Mouse (Mus musculus) neural tube, embryonic 14.5 days (tissue): ENCODE measurements at regions not wholly inside any gene's neighbourhood (a gene's known extent, or its start where the extent isn't known, plus 50 kb on each side); places are given as distances from the start of the nearest gene placed in this dataset.

Experiments used
- ATAC-seq: fragments of 200-750 bp; cut with Nextera tagmentation; 2 replicates; pipeline ENCODE4 v1.8.0; 2017; ENCODE audit warnings: low read depth, mild to moderate bottlenecking, moderate TSS enrichment, moderate library complexity
- H3K27ac ChIP-seq: fragments of 300-500 bp; sonication (generic); 2 replicates; pipeline ENCODE4 v1.5.1; 2014; ENCODE audit warnings: low read depth, mild to moderate bottlenecking, control low read depth, low read length, moderate library complexity, mixed read lengths
- H3K27me3 ChIP-seq: fragments of 300-500 bp; sonication (generic); 2 replicates; pipeline ENCODE4 v1.6.1; 2014; ENCODE audit warnings: low read length; ENCODE audit not compliant: control insufficient read depth, insufficient read depth
- H3K36me3 ChIP-seq: fragments of 300-500 bp; sonication (generic); 2 replicates; pipeline ENCODE4 v1.6.1; 2014; ENCODE audit warnings: low read length, mixed read lengths; ENCODE audit not compliant: control insufficient read depth, insufficient read depth
- H3K4me1 ChIP-seq: fragments of 300-500 bp; sonication (generic); 2 replicates; pipeline ENCODE4 v1.6.1; 2014; ENCODE audit warnings: low read length; ENCODE audit not compliant: control insufficient read depth, insufficient read depth
- H3K4me2 ChIP-seq: fragments of 300-500 bp; sonication (generic); 2 replicates; pipeline ENCODE4 v1.6.1; 2014; ENCODE audit warnings: mild to moderate bottlenecking, low read depth, low read length, control low read depth
- H3K4me3 ChIP-seq: fragments of 300-500 bp; sonication (generic); 2 replicates; pipeline ENCODE4 v1.5.1; 2014; ENCODE audit warnings: low read depth, low read length, control low read depth, mixed read lengths
- H3K9ac ChIP-seq: fragments of 300-500 bp; sonication (generic); replicated peaks from 2 replicates; pipeline ENCODE4 v1.6.1; 2014; ENCODE audit warnings: low read depth, mild to moderate bottlenecking, control low read depth, low read length, mixed read lengths
- H3K9me3 ChIP-seq: fragments of 300-500 bp; sonication (generic); 2 replicates; pipeline ENCODE4 v1.6.1; 2016; ENCODE audit warnings: low read length; ENCODE audit not compliant: control insufficient read depth
- WGBS: fragments of 180-500 bp; shearing (Covaris S2); extraction: QIAGEN DNeasy Blood & Tissue Kit; methylation state at CpG from one replicate; pipeline ENCODE4 v1.1.7; 2014; 5-methylcytosine and 5-hydroxymethylcytosine counted together

- H3K9ac ChIP-seq: no peak overlapping the region
- no peaks in the 10 kb centered on the region for H3K36me3 ChIP-seq
- WGBS: 91% methylated on average over 4 of the region's 4 CpGs
- no peaks in the 10 kb centered on the region for H3K27me3 ChIP-seq
- no peak overlapping the region for H3K4me2 ChIP-seq
- H3K9me3 ChIP-seq: no peaks in the 10 kb centered on the region
- no peaks in the 10 kb centered on the region for H3K4me1 ChIP-seq
- ATAC-seq: no peak
- no peak overlapping the region for H3K27ac ChIP-seq
- H3K4me3 ChIP-seq: no peak overlapping the region
These were observed 272.7 kb upstream of the Bmp2 start for GRCm38 (mm10) chr2:133279275-133279674.

- H3K27ac ChIP-seq: no peak overlapping the region
- H3K36me3 ChIP-seq: no peaks in the 10 kb centered on the region
- no peaks in the 10 kb centered on the region for H3K27me3 ChIP-seq
- no peak overlapping the region for H3K4me2 ChIP-seq
- no peak overlapping the region for H3K9ac ChIP-seq
- no peak overlapping the region for H3K4me3 ChIP-seq
- no peaks in the 10 kb centered on the region for H3K4me1 ChIP-seq
- no peak for ATAC-seq
- no peaks in the 10 kb centered on the region for H3K9me3 ChIP-seq
- 73% methylated on average over 5 of the region's 5 CpGs for WGBS
These were observed 269.3 kb upstream of the Bmp2 start for GRCm38 (mm10) chr2:133282692-133283091.

GRCm38 (mm10) chr2:133283709-133284108 is 268.2 kb upstream of the Bmp2 start:
- Histone ChIP-seq H3K4me2 (no peak overlapping the region), H3K27ac (no peak overlapping the region), H3K9ac (no peak overlapping the region), H3K9me3 (no peaks in the 10 kb centered on the region), H3K4me3 (no peak overlapping the region), H3K27me3 (no peaks in the 10 kb centered on the region), H3K36me3 (no peaks in the 10 kb centered on the region), H3K4me1 (no peaks in the 10 kb centered on the region)
- ATAC-seq: no peak
- WGBS: 86% methylated on average over 1 of the region's 1 CpGs

- 70% methylated on average over 7 of the region's 7 CpGs for WGBS
These were observed 257.8 kb upstream of the Bmp2 start for GRCm38 (mm10) chr2:133294136-133294535.

GRCm38 (mm10) chr2:133305936-133306335 is 246.0 kb upstream of the Bmp2 start:
- Histone ChIP-seq H3K4me1 (no peaks in the 10 kb centered on the region), H3K4me2 (no peak overlapping the region), H3K9me3 (no peaks in the 10 kb centered on the region), H3K27me3 (no peaks in the 10 kb centered on the region), H3K27ac (no peak overlapping the region), H3K4me3 (no peak overlapping the region), H3K36me3 (no peaks in the 10 kb centered on the region), H3K9ac (no peak overlapping the region)
- no peak for ATAC-seq
- 75% methylated on average over 3 of the region's 3 CpGs for whole genome bisulfite sequencing

More at GRCm38 (mm10) chr2:133294136-133294535, 257.8 kb upstream of the Bmp2 start:
- Histone ChIP-seq H3K4me2 (no peak overlapping the region), H3K4me1 (no peaks in the 10 kb centered on the region), H3K27ac (no peak overlapping the region), H3K27me3 (no peaks in the 10 kb centered on the region), H3K36me3 (no peaks in the 10 kb centered on the region), H3K9me3 (no peaks in the 10 kb centered on the region), H3K9ac (no peak overlapping the region), H3K4me3 (no peak overlapping the region)
- no peak for ATAC-seq

GRCm38 (mm10) chr2:133311001-133311400 is 241.0 kb upstream of the Bmp2 start:
- no peak overlapping the region for H3K4me2 ChIP-seq
- H3K9me3 ChIP-seq: no peaks in the 10 kb centered on the region
- H3K4me1 ChIP-seq: no peaks in the 10 kb centered on the region
- H3K27ac ChIP-seq: no peak overlapping the region
- H3K4me3 ChIP-seq: no peak overlapping the region
- no peak overlapping the region for H3K9ac ChIP-seq
- no peaks in the 10 kb centered on the region for H3K36me3 ChIP-seq
- no peak for ATAC-seq
- 54% methylated on average over 1 of the region's 1 CpGs for WGBS
- no peaks in the 10 kb centered on the region for H3K27me3 ChIP-seq

- H3K27me3 ChIP-seq: no peaks in the 10 kb centered on the region
- H3K9ac ChIP-seq: no peak overlapping the region
- no peaks in the 10 kb centered on the region for H3K36me3 ChIP-seq
- no peaks in the 10 kb centered on the region for H3K9me3 ChIP-seq
- 24% methylated on average over 6 of the region's 6 CpGs for WGBS
- H3K4me1 ChIP-seq: no peaks in the 10 kb centered on the region
- no peak overlapping the region for H3K4me3 ChIP-seq
- no peak overlapping the region for H3K4me2 ChIP-seq
- H3K27ac ChIP-seq: no peak overlapping the region
- no peak for ATAC-seq
These were observed 225.5 kb upstream of the Bmp2 start for GRCm38 (mm10) chr2:133326290-133327050.

- 61% methylated on average over 2 of the region's 2 CpGs for WGBS
- Histone ChIP-seq H3K4me1 (no peaks in the 10 kb centered on the region), H3K27ac (no peak overlapping the region), H3K27me3 (no peaks in the 10 kb centered on the region), H3K4me2 (no peak overlapping the region), H3K4me3 (no peak overlapping the region), H3K36me3 (no peaks in the 10 kb centered on the region), H3K9me3 (no peaks in the 10 kb centered on the region), H3K9ac (no peak overlapping the region)
- ATAC-seq: no peak
These were observed 224.3 kb upstream of the Bmp2 start for GRCm38 (mm10) chr2:133327653-133328052.

GRCm38 (mm10) chr2:133336177-133336901 is 215.6 kb upstream of the Bmp2 start:
- WGBS: 90% methylated on average over 9 of the region's 9 CpGs
- Histone ChIP-seq H3K9ac (no peak overlapping the region), H3K9me3 (no peaks in the 10 kb centered on the region), H3K36me3 (no peaks in the 10 kb centered on the region), H3K27me3 (no peaks in the 10 kb centered on the region), H3K27ac (no peak overlapping the region), H3K4me3 (no peak overlapping the region), H3K4me1 (no peaks in the 10 kb centered on the region), H3K4me2 (no peak overlapping the region)
- ATAC-seq: no peak
